Mouse (Mus musculus) liver, embryonic 16.5 days (tissue): ENCODE measurements around the gene Eif4g3. TPM values are rescaled to one million over a fixed set of nuclear protein-coding genes. Genes with fewer than 3 reads are reported as not detected.

Experiments
- ATAC-seq: fragments of 200-750 bp; cut with Nextera tagmentation; 2 replicates; pipeline ENCODE4 v1.8.0; 2017; ENCODE audit warnings: low read depth, mild to moderate bottlenecking, moderate number of reproducible peaks, moderate library complexity
- H3K27ac ChIP-seq: fragments of 300-500 bp; sonication (generic); 2 replicates; pipeline ENCODE4 v1.5.1; 2014; ENCODE audit warnings: mild to moderate bottlenecking, low read length
- H3K27me3 ChIP-seq: fragments of 300-500 bp; sonication (generic); 2 replicates; pipeline ENCODE4 v1.6.1; 2014; ENCODE audit warnings: low read depth, low read length, mixed read lengths; ENCODE audit not compliant: control insufficient read depth, insufficient read depth
- H3K36me3 ChIP-seq: fragments of 300-500 bp; sonication (generic); 2 replicates; pipeline ENCODE4 v1.6.1; 2014; ENCODE audit warnings: mild to moderate bottlenecking; ENCODE audit not compliant: control insufficient read depth, insufficient read depth
- H3K4me1 ChIP-seq: fragments of 300-500 bp; sonication (generic); 2 replicates; pipeline ENCODE4 v1.6.1; 2014; ENCODE audit warnings: low read depth, low read length, mixed read lengths; ENCODE audit not compliant: control insufficient read depth
- H3K4me2 ChIP-seq: fragments of 300-500 bp; sonication (generic); 2 replicates; pipeline ENCODE4 v1.6.1; 2014; ENCODE audit warnings: low read depth, low read length, mixed read lengths
- H3K4me3 ChIP-seq: fragments of 300-500 bp; sonication (generic); 2 replicates; pipeline ENCODE4 v1.5.1; 2014; ENCODE audit warnings: low read depth, mild to moderate bottlenecking, low read length
- H3K9ac ChIP-seq: fragments of 300-500 bp; sonication (generic); 2 replicates; pipeline ENCODE4 v1.6.1; 2014; ENCODE audit warnings: low read depth, low read length
- H3K9me3 ChIP-seq: fragments of 300-500 bp; sonication (generic); replicated peaks from 2 replicates; pipeline ENCODE4 v1.6.1; 2016; ENCODE audit warnings: low read length; ENCODE audit not compliant: control insufficient read depth
- WGBS: fragments of 180-500 bp; shearing (Covaris S2); extraction: QIAGEN DNeasy Blood & Tissue Kit; methylation state at CpG from one replicate; pipeline ENCODE4 v1.1.7; 2014; ENCODE audit not compliant: insufficient replicate concordance; 5-methylcytosine and 5-hydroxymethylcytosine counted together
- polyA plus RNA-seq: library from polyadenylated mRNA; unstranded; fragments of >200 nt; fragmentation: Nextera tagmentation; extraction: Ambion mirVana; gene quantifications from 2 replicates; pipeline ENCODE4 v1.2.1, GENCODE M21; 2015

Gene Eif4g3
- polyA plus RNA-seq, 1 experiment from 2014 or later, result 6.4 TPM

GRCm38 (mm10) chr4:138039275-138039651 lies 46.4 kb downstream of the Eif4g3 start:
- H3K9me3 ChIP-seq, result no peaks in the 10 kb centered on the region
- no peaks in the 10 kb centered on the region for H3K27me3 ChIP-seq
- ATAC-seq, result no peak
- 80% methylated on average over 9 of the region's 9 CpGs for WGBS
- H3K9ac ChIP-seq, result no peak overlapping the region
- no peak overlapping the region for H3K27ac ChIP-seq
- no peak overlapping the region for H3K4me3 ChIP-seq
- no peaks in the 10 kb centered on the region for H3K36me3 ChIP-seq
- H3K4me2 ChIP-seq, result no peak overlapping the region
- H3K4me1 ChIP-seq, result no peaks in the 10 kb centered on the region; the same call in none of the 2 replicates

- Histone ChIP-seq H3K4me1 (no peaks in the 10 kb centered on the region; the same call in none of the 2 replicates), H3K9ac (no peak overlapping the region), H3K36me3 (peaks cover 5% of the 10 kb centered on the region), H3K27me3 (no peaks in the 10 kb centered on the region), H3K27ac (no peak overlapping the region), H3K4me2 (no peak overlapping the region), H3K9me3 (no peaks in the 10 kb centered on the region), H3K4me3 (no peak overlapping the region)
- no peak for ATAC-seq
- 77% methylated on average over 3 of the region's 3 CpGs for WGBS
Observed at GRCm38 (mm10) chr4:138040589-138040988, 47.8 kb downstream of the Eif4g3 start.

- H3K4me1 ChIP-seq, result no peaks in the 10 kb centered on the region; the same call in none of the 2 replicates
- no peak for ATAC-seq
- H3K27ac ChIP-seq, result no peak overlapping the region
- H3K9me3 ChIP-seq, result no peaks in the 10 kb centered on the region
- 77% methylated on average over 12 of the region's 12 CpGs for WGBS
- H3K36me3 ChIP-seq, result peaks cover 9% of the 10 kb centered on the region
- H3K27me3 ChIP-seq, result no peaks in the 10 kb centered on the region
- no peak overlapping the region for H3K4me2 ChIP-seq
- H3K4me3 ChIP-seq, result no peak overlapping the region
- no peak overlapping the region for H3K9ac ChIP-seq
Observed at GRCm38 (mm10) chr4:138041566-138042256, 48.9 kb downstream of the Eif4g3 start.

- Histone ChIP-seq H3K4me2 (no peak overlapping the region), H3K4me3 (no peak overlapping the region), H3K27ac (no peak overlapping the region), H3K4me1 (no peaks in the 10 kb centered on the region; the same call in none of the 2 replicates), H3K36me3 (peaks cover 9% of the 10 kb centered on the region), H3K9me3 (no peaks in the 10 kb centered on the region), H3K9ac (no peak overlapping the region), H3K27me3 (no peaks in the 10 kb centered on the region)
- 63% methylated on average over 2 of the region's 2 CpGs for WGBS
- ATAC-seq, result no peak
Observed at GRCm38 (mm10) chr4:138042257-138042589, 49.4 kb downstream of the Eif4g3 start.

- WGBS, result 78% methylated on average over 5 of the region's 5 CpGs
- no peaks in the 10 kb centered on the region for H3K27me3 ChIP-seq
- H3K27ac ChIP-seq, result no peak overlapping the region
- H3K36me3 ChIP-seq, result peaks cover 9% of the 10 kb centered on the region
- H3K4me2 ChIP-seq, result no peak overlapping the region
- H3K9ac ChIP-seq, result no peak overlapping the region
- no peak overlapping the region for H3K4me3 ChIP-seq
- H3K9me3 ChIP-seq, result no peaks in the 10 kb centered on the region
- H3K4me1 ChIP-seq, result no peaks in the 10 kb centered on the region; the same call in none of the 2 replicates
- ATAC-seq, result no peak
Observed at GRCm38 (mm10) chr4:138042625-138043024, 49.8 kb downstream of the Eif4g3 start.

- H3K4me1 ChIP-seq, result no peaks in the 10 kb centered on the region
- no peaks in the 10 kb centered on the region for H3K9me3 ChIP-seq
- no peaks in the 10 kb centered on the region for H3K27me3 ChIP-seq
- H3K36me3 ChIP-seq, result peaks cover 9% of the 10 kb centered on the region
- H3K9ac ChIP-seq, result no peak overlapping the region
- no peak overlapping the region for H3K4me2 ChIP-seq
- WGBS, result 84% methylated on average over 16 of the region's 16 CpGs
- no peak for ATAC-seq
- H3K27ac ChIP-seq, result no peak overlapping the region
- no peak overlapping the region for H3K4me3 ChIP-seq
Observed at GRCm38 (mm10) chr4:138044841-138045500, 52.1 kb downstream of the Eif4g3 start.

GRCm38 (mm10) chr4:138045809-138046208 lies 53.0 kb downstream of the Eif4g3 start:
- Histone ChIP-seq H3K36me3 (peaks cover 9% of the 10 kb centered on the region), H3K9me3 (no peaks in the 10 kb centered on the region), H3K27me3 (no peaks in the 10 kb centered on the region), H3K4me1 (no peaks in the 10 kb centered on the region), H3K4me3 (no peak overlapping the region), H3K9ac (no peak overlapping the region), H3K27ac (no peak overlapping the region), H3K4me2 (no peak overlapping the region)
- ATAC-seq, result no peak
- 88% methylated on average over 1 of the region's 1 CpGs for WGBS

- Histone ChIP-seq H3K27ac (no peak overlapping the region), H3K9ac (no peak overlapping the region), H3K36me3 (peaks cover 9% of the 10 kb centered on the region), H3K27me3 (no peaks in the 10 kb centered on the region), H3K9me3 (no peaks in the 10 kb centered on the region), H3K4me3 (no peak overlapping the region), H3K4me2 (no peak overlapping the region), H3K4me1 (no peaks in the 10 kb centered on the region)
- WGBS, result 79% methylated on average over 8 of the region's 8 CpGs
- ATAC-seq, result no peak
Observed at GRCm38 (mm10) chr4:138046371-138046770, 53.5 kb downstream of the Eif4g3 start.

GRCm38 (mm10) chr4:138049547-138049946 lies 56.7 kb downstream of the Eif4g3 start:
- 78% methylated on average over 6 of the region's 6 CpGs for WGBS

More at GRCm38 (mm10) chr4:138049547-138049946, 56.7 kb downstream of the Eif4g3 start:
- no peak for ATAC-seq
- no peak overlapping the region for H3K27ac ChIP-seq
- H3K27me3 ChIP-seq, result no peaks in the 10 kb centered on the region
- no peak overlapping the region for H3K4me2 ChIP-seq
- H3K4me1 ChIP-seq, result no peaks in the 10 kb centered on the region
- H3K9ac ChIP-seq, result no peak overlapping the region
- peaks cover 9% of the 10 kb centered on the region for H3K36me3 ChIP-seq
- H3K4me3 ChIP-seq, result no peak overlapping the region
- no peaks in the 10 kb centered on the region for H3K9me3 ChIP-seq
